Mouse (Mus musculus) spleen, adult 12 weeks (tissue): ENCODE measurements around the gene Arhgap45.

ENCODE experiments used
- DNase-seq: peaks from one replicate; pipeline ENCODE4 v3.0.0; 2022; ENCODE audit warnings: low spot score

The Arhgap45 gene

GRCm38 (mm10) chr10:80015583-80015982 is 870 bp upstream of the Arhgap45 start:
- DNase-seq, result no peak

DNA sequence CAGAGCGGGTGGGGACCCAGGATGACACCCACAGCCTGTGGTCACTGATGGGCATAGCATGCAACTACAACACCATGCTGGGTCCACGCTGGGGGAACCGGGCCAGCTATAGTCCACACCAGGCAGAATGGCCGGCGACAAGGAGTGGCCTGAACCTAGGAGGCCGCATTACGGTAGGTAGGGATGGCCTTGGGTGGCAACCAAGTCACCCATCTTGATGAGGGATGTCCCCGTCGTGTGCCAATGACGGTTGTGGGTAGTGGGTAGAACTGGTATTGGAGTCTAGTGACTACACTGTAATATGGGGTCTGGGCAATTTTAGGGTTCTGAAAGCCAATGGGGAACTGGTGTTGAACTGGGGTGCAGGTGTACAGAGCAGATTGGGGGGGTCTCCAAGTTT is 478 bp downstream of the Arhgap45 start:
- no peak for DNase-seq

GRCm38 (mm10) chr10:80017361-80017760 is 908 bp downstream of the Arhgap45 start:
- DNase-seq, result peak; percentile 71

DNA sequence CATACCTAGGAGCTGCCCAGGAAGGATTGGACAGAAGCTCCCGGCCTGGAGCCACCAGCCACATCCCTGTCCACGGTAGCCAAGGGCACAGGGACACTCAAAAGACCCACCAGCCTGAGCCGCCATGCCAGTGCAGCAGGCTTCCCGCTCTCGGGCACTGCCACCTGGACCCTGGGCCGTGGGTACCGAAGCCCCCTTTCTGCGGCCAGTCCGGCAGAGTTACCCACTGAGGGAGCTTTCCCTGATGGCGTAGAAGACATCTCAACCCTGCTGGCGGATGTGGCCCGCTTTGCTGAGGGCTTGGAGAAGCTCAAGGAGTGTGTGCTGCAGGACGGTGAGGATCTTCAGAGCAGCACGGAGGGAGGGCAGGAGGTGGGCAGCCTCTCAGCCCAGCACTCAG is 1.3 kb downstream of the Arhgap45 start:
- no peak for DNase-seq

DNA sequence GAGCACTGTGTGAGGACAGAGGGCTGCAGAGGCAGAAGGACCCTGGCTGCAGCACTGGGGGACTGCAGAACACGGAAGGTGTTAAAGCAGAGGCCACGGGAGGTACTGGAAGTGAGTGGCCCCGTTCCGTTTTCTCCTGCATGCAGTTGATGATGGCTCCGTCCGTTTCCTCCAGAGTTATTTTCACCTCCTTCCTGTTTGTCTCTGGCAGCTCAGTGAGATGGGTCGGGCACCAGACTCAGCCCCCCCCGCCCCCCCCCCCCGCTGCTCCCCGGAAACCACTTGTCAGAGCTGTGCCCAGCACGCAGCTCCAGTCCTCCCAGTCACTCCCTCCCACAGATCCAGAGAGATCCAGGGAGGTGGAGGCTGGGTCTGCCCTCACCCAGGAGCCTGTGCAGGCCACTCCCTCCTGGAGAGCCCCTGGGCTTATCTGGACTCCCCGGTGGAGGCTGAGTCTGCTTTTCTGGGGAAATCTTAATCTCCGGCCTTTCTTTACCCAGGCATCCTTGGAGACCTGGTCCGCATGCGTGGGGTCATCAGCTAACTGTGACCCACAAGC is 2.4 kb downstream of the Arhgap45 start:
- peak; percentile 34 for DNase-seq

DNA sequence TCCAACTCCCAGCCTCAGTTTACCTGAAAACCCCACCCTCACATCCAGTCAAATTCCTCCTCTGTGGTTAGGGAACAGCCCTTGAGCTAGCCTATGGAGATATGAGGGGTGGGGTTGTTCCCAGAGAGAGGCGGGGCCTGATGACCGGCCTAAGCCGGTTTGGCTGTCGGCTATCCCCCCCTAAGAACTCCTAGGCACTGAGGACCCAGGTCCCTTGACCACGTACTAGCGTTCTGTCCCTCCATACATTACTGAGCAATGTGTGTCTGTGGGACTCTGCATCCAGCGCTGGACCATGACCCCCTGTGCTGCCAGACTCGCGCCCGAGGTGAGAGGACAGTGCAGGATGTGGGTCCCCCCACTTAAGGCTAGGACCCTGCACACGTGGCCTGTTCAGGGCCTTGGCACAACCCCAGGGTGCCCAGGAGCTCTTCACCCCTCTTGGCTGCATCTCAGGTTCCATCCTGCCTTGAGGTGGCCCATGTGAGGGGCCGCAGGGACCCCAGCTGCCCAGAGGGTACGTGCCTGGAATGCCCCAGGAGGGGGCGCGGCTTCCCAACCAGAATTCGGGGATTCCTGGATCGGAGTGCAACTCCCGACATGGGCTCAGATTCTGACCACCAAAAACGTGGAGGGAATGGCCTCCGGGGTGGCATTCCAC is 3.1 kb downstream of the Arhgap45 start:
- DNase-seq, result no peak

DNA sequence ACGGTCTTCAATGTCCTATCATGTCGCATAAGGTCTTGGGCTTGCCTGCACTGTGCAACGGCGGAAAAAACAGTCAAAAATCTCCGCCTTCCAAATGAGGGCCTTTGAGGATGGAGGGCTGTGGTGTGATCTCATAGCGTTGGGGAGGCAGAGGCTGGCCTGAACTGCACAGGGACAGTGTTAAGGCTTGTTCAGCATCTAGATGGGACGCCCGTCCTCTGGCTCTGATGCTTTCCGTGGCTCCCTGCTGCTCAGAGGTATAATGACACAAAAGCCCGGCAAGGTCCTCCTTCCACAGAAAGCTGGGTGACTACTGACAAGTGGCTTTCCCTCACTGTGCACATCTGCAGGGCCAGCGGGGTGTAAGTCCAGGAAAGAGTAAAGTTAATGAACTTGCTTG is 3.7 kb downstream of the Arhgap45 start:
- no peak for DNase-seq

DNA sequence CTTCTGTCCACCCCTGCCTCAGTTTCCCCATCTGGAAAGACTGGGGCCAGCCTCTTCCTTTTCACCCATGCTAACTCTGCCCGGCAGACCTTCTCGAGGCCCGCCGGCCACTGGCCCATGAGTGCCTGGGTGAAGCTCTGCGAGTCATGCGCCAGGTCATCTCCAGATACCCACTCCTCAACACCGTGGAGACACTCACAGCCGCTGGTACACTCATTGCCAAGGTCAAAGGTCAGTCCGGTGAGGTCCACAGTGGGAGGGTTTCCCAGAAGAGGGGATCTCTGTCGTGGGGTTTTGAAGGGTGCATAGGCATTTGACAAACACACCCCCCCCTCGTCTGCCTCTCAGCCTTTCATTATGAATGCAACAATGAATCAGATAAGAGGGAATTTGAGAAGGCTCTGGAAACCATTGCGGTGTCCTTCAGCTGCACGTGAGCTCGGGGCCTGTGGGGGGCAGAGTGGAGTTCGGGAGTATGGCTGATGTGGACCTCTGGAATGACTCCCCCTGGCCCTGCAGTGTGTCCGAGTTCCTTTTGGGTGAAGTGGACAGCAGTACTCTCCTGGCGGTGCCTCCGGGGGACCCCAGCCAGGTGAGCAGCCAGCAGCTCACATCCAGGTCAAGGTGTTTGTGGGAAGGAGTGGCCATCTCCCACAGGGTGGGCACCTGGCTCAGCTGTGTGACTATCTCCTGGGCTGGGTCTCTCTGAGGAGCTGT is 4.3 kb downstream of the Arhgap45 start:
- no peak for DNase-seq

DNA sequence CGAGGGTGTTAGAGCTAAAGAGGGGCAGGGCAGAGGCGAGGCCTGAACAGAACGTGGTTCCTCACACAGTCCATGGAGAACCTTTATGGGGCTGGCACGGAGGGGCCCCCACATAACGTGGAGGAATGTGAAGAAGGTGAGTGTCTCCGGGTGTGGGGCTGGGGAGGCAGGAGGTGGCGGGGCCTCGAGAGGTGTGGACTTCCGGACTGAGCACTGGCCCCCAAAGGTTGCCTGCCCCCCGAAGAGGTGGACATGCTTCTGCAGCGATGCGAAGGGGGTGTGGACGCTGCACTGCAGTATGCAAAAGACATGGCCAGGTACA is 4.8 kb downstream of the Arhgap45 start:
- DNase-seq, result no peak

- DNase-seq, result no peak
Measured at GRCm38 (mm10) chr10:80022164-80022563, 5.7 kb downstream of the Arhgap45 start.

GRCm38 (mm10) chr10:80022806-80023205 is 6.4 kb downstream of the Arhgap45 start:
- DNase-seq, result no peak

GRCm38 (mm10) chr10:80023758-80024157 is 7.3 kb downstream of the Arhgap45 start:
- DNase-seq, result no peak

DNA sequence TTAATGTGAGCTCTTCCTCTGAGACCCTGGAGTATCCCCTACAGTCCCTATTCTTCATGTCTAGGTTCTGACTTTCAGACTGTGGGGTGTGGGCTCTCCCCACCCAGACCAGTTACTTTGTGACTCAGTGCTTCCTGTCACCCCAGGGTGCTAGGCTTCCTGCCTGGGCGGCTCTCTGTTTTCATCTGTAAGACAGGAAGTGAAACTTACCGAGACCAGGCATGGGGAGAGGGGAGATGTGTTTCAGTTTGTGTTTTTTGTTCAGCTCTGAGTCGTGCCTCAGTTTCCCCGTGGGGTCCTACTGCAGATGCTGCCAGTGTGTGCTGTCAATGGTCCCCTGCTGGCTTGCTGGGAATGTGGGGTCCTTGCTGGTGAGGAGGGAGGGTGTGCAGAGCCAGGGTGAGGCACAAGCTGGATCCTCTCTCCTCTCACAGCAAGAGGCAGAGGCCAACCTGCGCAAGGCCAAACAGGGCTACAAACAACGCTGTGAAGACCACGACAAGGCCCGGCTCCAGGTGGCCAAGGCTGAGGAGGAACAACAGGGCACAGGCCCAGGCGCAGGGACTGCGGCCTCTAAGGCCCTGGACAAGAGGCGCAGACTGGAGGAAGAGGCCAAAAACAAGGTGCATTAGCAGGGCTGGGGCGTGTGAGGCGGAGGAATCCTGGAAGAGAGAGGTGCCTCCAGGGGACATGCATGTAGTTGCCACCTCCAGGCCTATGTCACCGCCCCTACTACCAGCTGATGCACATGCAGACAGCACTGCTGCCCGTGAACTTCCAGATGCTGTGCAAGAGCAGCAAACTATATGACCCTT is 8.0 kb downstream of the Arhgap45 start:
- DNase-seq, result peak; percentile 40

DNA sequence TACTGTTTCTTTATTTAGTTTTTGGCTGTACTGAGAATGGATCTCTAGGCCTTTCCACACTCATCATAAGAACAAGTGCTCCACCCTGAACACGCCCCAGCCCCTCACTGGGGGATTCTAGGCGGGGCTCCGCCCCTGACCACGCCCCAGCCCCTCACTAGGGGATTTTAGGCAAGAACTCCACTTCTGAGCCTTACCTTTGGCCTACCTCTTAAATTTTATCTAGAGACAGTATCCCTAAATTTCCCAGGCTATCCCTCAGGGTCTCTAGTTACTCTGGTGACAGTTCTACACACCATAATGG is 8.5 kb downstream of the Arhgap45 start:
- no peak for DNase-seq

- DNase-seq, result no peak
Measured at GRCm38 (mm10) chr10:80025463-80025862, 9.0 kb downstream of the Arhgap45 start.

DNA sequence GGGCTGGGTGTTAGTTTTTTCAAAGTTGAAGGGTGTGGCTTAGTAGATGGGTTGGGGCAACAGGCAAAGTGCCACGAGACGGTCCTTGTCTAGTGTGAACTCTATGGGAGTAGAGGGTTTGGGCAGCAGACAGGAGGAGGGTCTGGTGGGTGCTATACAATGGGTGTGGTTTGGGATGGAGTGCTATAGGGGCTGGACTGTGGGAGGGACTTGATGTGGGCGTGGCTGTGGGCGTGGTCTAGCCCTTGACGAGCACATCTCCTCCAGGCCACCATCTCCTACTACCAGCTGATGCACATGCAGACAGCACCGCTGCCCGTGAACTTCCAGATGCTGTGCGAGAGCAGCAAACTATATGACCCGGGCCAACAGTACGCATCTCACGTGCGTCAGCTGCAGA is 9.4 kb downstream of the Arhgap45 start:
- no peak for DNase-seq

DNA sequence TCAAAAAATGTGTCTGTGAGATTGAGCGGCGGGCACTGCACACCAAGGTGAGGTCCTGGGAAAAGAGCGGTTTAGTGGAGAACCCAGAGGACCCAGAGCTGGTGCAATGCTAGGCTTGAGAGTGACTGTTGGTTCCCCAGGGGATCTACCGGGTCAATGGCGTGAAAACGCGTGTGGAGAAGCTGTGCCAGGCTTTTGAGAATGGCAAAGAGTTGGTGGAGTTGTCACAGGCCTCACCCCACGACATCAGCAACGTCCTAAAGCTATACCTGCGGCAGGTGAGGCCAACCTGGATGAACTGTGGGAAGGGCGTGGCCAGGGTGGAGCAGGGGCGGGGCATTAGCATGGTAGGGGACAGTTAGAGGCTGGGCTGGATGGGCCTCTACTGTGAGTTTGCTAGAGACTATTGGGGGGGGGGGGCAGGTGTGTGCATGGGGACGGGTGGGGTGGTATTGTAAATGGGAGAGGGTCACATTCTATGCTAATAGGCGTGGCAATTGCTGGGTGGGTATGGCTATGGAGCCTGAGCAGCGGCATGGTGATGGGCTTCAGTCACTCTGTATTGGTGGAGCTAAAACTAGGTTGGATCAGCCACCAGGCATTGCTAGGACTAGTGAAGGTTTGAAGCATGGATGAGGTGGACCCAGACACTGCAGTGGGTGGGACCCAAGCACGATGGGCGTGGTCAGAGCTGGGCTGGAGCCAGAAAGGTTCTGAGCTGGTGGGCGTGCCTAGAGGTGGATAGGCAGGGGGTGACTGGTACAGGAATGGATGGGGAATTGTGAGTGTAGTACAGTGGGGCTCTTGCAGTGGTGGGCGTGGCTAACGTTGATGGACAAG is 11.4 kb downstream of the Arhgap45 start:
- no peak for DNase-seq

- no peak for DNase-seq
Measured at GRCm38 (mm10) chr10:80028521-80028846, 12.0 kb downstream of the Arhgap45 start.

- DNase-seq, result no peak
Measured at GRCm38 (mm10) chr10:80030191-80030590, 13.7 kb downstream of the Arhgap45 start.

- no peak for DNase-seq
Measured at GRCm38 (mm10) chr10:80030736-80031135, 14.3 kb downstream of the Arhgap45 start.

DNA sequence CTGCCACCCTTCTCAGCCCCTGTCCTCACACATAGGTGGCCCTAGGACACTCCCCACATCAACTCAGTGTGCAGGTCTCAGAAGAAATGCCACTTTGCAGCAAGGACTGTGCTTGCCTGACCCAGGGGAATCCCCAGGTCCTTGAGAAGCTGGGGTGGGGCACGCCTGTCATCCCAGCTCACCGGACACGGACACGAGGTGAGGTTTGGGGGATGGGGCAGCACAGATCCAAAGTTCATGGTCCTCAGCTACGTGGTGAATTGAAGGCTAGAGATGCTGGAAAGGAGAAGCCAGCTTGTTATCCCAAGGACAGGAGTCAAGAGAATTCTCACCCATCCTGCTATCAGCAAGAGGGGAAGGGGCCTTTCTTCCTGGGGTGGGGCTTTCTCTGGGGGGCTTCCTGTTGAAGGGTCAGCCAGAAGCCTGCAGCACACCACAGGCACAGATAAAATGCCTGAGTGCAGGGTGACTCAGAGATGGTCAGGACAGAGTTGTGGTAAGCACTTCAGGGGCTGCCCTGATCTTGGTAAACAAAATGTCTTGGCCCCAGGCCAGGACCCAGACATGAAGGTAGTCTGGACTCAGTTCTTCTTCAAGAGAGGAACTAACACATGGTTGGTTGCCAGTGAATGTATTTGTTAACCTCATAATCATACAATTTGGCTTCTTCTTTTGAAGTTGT is 16.5 kb downstream of the Arhgap45 start:
- peak; percentile 47 for DNase-seq
